Mouse (Mus musculus): ENCODE measurements at regions not wholly inside any gene's neighbourhood (a gene's known extent, or its start where the extent isn't known, plus 50 kb on each side); places are given as distances from the start of the nearest gene placed in this dataset.

GRCm38 (mm10) chr12:77179138-77179537, 58.8 kb upstream of the Fut8 start:
- no peak for DNase-seq (ENCODE audit: low spot score)

- DNase-seq (ENCODE audit: low spot score), result no peak
These were observed 59.9 kb upstream of the Fut8 start for GRCm38 (mm10) chr12:77177811-77178578.

GRCm38 (mm10) chr12:77177303-77177702, 60.6 kb upstream of the Fut8 start:
- DNase-seq (ENCODE audit: low spot score), result no peak

GRCm38 (mm10) chr12:77174032-77174431, 63.9 kb upstream of the Fut8 start:
- DNase-seq (ENCODE audit: low spot score), result no peak

- DNase-seq (ENCODE audit: low spot score), result no peak
These were observed 65.4 kb upstream of the Fut8 start for GRCm38 (mm10) chr12:77172540-77172939.

GRCm38 (mm10) chr12:77170257-77170656, 67.7 kb upstream of the Fut8 start:
- no peak for DNase-seq (ENCODE audit: low spot score)

GRCm38 (mm10) chr12:77168367-77168766, 69.6 kb upstream of the Fut8 start:
- DNase-seq (ENCODE audit: low spot score), result no peak

- no peak for DNase-seq (ENCODE audit: low spot score)
These were observed 81.2 kb upstream of the Fut8 start for GRCm38 (mm10) chr12:77156698-77157097.

GRCm38 (mm10) chr12:77155626-77156025, 82.3 kb upstream of the Fut8 start:
- no peak for DNase-seq (ENCODE audit: low spot score)

- no peak for DNase-seq (ENCODE audit: low spot score)
These were observed 86.5 kb upstream of the Fut8 start for GRCm38 (mm10) chr12:77151471-77151870.

- no peak for DNase-seq (ENCODE audit: low spot score)
These were observed 88.1 kb upstream of the Fut8 start for GRCm38 (mm10) chr12:77149835-77150234.

- no peak for DNase-seq (ENCODE audit: low spot score)
These were observed 89.8 kb upstream of the Fut8 start for GRCm38 (mm10) chr12:77148146-77148545.

GRCm38 (mm10) chr12:77143958-77144357, 94.0 kb upstream of the Fut8 start:
- DNase-seq (ENCODE audit: low spot score), result no peak

GRCm38 (mm10) chr12:77143521-77143920, 94.4 kb upstream of the Fut8 start:
- no peak for DNase-seq (ENCODE audit: low spot score)

GRCm38 (mm10) chr12:77143105-77143504, 94.8 kb upstream of the Fut8 start:
- no peak for DNase-seq (ENCODE audit: low spot score)

GRCm38 (mm10) chr12:77142224-77142623, 95.7 kb upstream of the Fut8 start:
- no peak for DNase-seq (ENCODE audit: low spot score)

- DNase-seq (ENCODE audit: low spot score), result no peak
These were observed 96.4 kb upstream of the Fut8 start for GRCm38 (mm10) chr12:77141260-77142201.

- no peak for DNase-seq (ENCODE audit: low spot score)
These were observed 97.3 kb upstream of the Fut8 start for GRCm38 (mm10) chr12:77140656-77141055.

GRCm38 (mm10) chr12:77140141-77140540, 97.8 kb upstream of the Fut8 start:
- no peak for DNase-seq (ENCODE audit: low spot score)

- DNase-seq (ENCODE audit: low spot score), result no peak
These were observed 98.2 kb upstream of the Fut8 start for GRCm38 (mm10) chr12:77139718-77140117.

- no peak for DNase-seq (ENCODE audit: low spot score)
These were observed 99.3 kb upstream of the Fut8 start for GRCm38 (mm10) chr12:77138506-77139201.

GRCm38 (mm10) chr12:77137291-77137830, 100.6 kb upstream of the Fut8 start:
- DNase-seq (ENCODE audit: low spot score), result no peak
